Mouse (Mus musculus) large intestine, adult 2 months (tissue): ENCODE results near the gene Wnk1. TPM values are rescaled to one million over a fixed set of nuclear protein-coding genes. Genes with fewer than 3 reads are reported as not detected.

ENCODE experiments used
- DNase-seq: peaks from one replicate; pipeline ENCODE4 v3.0.0-alpha.2; 2012; ENCODE audit warnings: low read depth, low spot score
- WGBS: fragments of 180-500 bp; shearing (Covaris S2); methylation state at CpG from one replicate; pipeline ENCODE4 v1.1.7; 2018; 5-methylcytosine and 5-hydroxymethylcytosine counted together
- polyA plus RNA-seq: library from polyadenylated mRNA; depleted of rRNA; stranded (reverse); fragments of >200 nt; gene quantifications from 2 replicates; pipeline ENCODE4 v1.2.3, GENCODE M21; 2012

Wnk1 gene
- polyA plus RNA-seq, 1 experiment: 32.8 TPM

DNA sequence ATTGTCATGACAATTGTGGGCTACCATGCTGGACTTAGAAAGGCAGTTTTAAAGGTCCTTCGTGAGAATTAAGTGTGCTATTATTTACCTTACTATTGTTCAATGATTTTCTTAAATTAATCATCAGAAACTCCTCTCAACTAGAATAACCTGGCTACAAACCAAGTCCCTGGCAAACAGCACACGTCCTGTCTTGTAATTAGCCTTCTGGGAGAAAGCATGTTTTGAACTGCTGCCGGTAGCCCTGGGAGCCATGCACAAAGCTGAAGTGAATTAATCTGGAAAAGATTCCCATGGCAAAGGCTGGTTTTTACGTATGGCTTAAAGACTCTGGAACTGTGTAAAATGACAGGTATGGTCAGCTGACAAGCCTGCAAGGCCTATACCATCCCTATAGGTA, 6.9 kb upstream of the Wnk1 start:
- DNase-seq: no peak
- 75% methylated on average over 4 of the region's 4 CpGs for WGBS

DNA sequence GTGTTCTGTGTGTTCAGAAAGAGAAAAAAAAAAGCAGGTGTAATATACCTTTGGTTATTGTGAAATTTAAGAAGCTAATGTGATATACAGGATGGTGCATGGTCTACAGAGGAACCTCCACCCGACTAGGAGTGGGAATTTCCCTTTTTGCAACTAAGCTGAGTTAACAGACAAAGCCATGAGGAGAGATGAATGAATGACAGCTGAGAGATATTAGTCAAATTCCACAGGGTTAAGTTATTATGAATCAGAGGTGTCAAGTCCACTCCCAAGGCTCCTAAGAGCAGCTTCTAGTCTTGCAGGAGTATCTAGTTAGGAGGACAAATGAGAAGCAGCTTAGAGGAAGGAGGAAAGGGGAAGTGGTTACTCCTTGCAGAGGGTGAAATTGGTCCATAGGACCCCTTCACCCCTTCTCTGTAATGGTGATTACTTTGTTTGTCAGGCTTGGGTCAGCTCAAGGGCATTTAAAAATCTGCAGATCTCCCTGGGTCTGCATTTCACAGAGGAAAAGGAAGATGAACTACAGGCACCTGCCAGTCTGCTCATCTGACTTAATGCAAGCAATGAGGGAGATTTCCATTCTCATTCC, 4.3 kb upstream of the Wnk1 start:
- WGBS: 69% methylated on average over 1 of the region's 1 CpGs
- DNase-seq: no peak

DNA sequence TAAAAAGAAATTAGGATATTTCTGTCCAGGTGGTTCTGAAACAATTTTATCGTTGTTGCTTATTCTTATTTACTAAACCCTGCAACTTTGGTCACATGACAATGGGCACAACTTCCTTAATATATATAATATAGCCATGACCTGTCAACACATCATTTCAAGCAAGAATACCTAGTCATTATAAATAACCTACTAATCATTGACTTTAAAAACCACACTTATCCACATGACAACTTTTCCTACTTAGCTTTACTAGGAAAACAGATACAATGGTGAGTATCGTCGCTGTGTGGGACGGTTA, 2.0 kb upstream of the Wnk1 start:
- no peak for DNase-seq
- 94% methylated on average over 4 of the region's 4 CpGs for WGBS

DNA sequence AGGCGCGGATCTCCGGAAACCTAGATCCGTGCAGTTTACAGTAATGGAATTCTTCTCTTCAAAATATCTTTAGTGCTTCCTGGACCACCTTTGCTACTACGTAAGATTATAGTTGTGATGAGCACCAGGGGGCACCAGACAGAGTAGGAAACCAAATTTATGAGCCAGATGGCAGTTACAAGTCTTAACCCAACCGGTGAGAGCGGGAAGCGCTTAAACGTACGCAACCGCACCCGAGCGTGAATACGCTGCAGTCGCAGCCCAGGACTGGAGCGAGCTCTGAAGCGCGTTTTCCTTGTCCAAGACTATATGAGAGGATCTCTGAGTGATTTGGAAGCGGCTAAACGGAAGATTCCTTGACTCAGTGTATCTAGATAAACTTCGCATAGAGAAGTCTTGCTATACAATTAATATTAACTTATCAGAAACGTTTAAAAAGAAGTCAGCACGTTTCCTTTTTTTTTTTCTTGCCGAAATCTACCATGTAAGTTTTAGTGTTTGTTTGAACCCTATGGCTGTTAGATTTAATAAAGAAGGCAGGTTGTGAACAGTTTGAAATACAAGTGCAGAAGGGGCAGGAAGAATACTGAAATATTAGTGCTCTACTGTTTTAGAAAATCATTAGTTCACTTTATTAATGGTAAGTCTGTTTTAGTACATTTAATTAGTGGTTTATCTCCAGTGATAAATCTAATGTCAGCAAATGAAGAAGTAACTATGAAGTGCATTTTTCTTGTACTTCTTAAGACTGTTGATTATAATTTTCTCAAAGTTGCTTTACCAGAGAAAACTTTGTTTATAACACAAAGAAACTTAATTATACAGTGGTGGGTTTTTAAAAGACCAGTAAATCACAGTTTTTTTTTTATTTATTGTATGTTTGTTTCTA, 1.4 kb upstream of the Wnk1 start:
- DNase-seq: peak; percentile 54
- WGBS: under 1% methylated on average over 24 of the region's 24 CpGs

DNA sequence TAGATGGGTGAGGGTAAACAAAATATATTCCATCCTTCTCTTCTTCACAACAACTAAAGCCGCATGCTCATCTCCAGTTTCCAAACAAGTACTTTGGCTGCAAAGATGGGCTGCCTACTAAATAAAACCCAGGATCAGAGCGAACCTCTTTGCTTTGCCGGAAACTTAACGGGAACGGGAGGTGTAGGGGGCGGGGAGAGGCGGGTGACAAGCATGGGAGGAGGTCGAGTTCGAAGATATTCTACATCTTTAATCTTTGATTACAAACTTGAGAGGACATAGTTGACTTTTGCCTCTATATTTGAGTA, 738 bp upstream of the Wnk1 start:
- DNase-seq: no peak
- under 1% methylated on average over 9 of the region's 9 CpGs for WGBS

DNA sequence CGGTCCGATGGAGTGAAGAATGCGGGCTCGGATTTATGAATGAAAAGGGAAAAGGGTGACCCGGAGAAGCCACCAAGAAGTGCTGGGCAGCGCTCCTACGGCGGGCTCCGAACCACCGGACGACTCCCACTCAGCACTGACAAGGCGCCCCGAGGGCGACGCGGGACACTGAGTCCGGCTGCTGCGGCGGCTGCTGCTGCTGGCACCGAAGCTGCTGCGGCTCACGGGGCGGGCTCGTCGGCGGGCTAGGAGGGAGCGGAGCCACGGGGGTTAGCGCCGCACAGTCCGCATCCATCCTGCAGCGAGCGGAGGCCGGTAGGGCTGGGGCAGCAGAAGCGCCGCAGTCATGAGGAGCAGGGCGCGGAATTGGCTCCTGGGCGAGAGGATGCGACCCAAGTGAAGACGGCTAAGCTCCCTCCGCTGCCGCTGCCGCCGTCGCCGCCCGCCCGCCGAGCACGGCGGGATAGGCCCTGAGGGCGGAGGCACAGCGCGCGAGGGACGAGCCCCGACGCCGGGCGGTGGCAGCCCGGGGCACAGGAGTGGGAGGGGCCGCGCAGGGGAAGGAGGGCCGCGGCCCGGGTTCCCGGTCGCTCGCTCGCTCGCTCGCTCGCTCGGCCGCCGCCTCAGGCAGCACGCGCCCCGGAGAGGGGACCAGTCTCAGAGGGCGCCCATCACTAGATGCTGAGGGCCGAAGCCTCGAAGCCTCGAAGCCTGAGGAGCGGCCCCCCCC, 671 bp downstream of the Wnk1 start:
- WGBS: 1% methylated on average over 79 of the region's 85 CpGs
- peak; percentile 39 for DNase-seq

DNA sequence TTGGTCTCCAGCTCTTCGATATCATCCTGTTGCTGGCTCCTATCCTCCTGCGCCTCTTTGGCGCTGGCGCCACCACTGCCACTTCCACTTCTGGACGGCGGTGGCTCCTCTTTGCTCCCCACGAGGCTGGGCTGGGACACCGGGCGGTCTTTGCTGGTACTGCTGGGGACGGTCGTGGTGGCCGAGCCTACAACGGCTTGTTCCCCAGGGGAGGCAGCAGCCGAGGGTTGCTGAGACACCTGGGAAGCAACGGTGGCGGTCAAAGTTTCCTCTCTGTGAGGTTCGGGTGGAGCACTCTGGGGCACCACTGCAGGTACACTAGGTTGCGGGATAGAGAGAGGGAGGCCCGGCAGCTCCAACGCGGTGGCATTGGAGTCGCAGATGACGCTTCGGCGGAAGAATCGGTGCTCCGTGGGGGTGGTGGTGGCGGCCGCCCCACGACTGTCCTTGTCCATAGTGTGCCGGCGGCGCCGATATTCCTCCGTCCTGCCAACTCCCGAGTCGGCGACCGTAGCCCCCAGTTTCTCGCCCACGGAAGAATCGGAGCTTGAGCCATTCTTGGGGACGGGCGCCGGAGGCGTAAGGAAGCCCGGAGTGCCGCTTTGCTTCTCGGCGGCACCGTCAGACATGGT, 1.4 kb downstream of the Wnk1 start:
- DNase-seq: no peak

DNA sequence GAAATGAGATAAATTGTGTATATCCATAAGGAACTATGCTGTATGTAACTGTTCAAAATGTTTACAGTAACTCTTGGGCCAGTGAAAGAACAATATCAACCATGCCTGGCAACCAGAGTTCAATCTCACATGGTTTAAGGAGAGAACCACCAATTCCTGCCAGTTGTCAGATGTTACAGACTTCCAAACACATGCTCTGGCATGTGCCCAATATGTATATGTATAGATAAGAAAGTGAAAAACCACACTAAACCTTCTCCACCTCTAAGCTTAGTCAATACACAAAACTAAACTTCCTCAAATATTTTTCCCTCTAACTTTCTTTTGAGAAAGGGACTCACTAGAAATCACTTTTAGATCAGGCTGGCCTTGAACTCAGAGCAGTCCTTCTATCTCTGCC, 13.9 kb downstream of the Wnk1 start:
- no peak for DNase-seq

More for the DNA sequence above, 1.4 kb downstream of the Wnk1 start:
- WGBS: under 1% methylated on average over 51 of the region's 51 CpGs

DNA sequence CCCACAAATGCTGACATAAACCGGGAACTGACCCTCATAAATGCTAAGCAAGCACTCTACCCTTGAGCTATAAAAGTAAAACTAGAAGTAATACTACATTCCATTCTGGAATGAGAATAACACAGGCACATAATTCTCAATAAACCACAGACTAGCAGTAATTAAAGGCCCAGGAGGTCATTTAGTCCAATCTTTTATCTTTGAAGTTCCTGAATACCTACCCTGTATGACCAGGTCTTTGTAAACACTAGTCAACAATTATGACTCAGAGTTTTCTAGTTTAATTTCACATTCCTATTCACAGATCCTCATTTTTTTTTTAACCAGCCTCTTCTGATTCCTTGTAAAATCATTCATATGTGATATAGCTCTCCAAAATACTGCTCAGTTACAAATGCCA, 14.7 kb downstream of the Wnk1 start:
- 23% methylated on average over 1 of the region's 1 CpGs for WGBS

DNA sequence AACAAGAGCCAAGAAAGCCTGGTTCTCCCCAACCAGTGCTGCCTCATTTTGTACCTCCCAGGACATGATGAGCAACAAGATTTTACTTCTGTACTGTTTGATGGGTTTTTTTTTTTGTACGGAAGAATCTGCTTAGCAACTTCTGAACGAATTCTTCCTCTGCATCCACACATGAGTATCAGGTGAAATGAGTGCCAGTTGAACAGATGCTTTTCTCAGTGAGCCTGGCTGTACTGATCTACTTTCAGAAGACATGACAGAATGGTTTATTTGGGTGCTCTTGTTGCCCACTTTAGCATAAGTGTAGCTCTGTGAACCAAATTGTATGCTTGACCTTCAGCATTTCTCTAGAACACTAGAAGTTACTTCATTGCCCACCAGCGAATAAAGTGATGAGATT, 16.4 kb downstream of the Wnk1 start:
- 84% methylated on average over 3 of the region's 3 CpGs for WGBS
- no peak for DNase-seq

More for the DNA sequence above, 14.7 kb downstream of the Wnk1 start:
- no peak for DNase-seq

DNA sequence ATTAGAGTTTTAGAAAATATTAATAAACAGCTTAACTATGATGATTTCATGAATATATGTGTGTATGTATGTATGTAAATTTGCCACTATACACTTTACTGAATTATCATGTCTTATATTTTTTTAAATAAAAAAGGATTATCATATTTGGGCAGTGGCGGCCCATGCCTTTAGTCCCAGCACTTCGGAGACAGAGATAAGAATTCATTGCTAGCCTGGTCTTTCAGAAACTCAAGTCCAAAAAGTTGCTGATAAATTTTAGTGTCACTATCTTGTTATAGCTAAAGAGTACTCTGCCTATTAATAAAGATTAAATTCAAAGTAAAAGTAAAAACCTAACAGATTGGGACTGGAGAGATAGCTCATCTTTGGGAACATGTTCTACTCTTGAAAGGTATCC, 18.8 kb downstream of the Wnk1 start:
- no peak for DNase-seq
- WGBS: 81% methylated on average over 2 of the region's 2 CpGs

DNA sequence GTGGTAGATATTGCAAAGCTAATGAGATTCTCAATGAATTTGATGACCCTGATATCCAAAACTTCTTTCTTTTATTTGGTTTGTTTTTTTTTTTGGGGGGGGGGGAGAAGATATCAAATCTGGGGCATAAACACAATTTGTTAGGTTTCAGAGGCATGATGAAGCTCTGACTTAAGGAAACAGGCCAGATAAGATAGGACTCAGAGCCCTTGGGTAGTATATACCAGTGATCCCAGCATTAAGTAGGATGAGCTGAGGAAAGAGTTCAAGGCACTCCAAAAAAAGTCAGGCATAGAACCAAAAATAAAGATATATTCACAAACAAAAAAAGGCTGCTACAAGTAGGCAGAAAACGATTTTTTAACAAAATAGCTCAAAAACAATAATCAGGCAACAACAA, 25.3 kb downstream of the Wnk1 start:
- no peak for DNase-seq
- 63% methylated on average over 1 of the region's 1 CpGs for WGBS

DNA sequence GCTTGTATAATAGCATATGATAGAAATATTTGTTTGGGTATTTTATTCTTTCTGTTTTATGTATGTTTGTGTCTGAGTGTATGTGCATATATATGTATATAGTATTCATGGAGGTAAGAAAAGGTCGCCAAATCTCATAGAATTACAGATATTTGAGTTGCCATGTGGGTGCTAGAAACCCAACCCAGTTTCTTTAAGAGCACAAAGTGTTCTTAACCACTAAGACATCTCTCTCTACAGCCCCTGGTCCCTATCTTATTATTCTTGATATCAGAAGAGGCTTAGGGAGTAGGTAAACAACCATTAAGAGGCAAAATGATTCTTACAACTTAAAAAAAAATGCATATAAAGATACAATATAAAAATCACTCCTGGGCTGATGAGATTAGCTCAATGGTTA, 27.0 kb downstream of the Wnk1 start:
- no peak for DNase-seq
- WGBS: 80% methylated on average over 1 of the region's 1 CpGs

DNA sequence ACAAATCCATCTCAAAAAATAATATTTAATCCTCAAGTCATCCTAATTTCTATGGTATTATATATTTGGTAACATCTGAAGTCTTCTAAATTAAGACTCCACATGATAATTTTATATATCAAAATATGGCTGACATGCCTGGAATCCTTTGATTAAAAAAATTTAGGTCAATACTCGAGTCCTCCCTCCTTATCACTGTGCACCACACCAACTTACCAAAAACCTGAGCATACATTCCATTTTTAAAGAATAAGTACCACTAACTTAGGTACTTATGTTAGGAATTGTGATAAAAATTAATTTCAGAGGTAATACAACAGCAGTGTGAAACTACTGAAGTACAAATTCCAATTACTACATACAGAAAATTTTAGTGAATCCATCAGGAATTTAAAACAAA, 27.5 kb downstream of the Wnk1 start:
- no peak for DNase-seq
- 67% methylated on average over 1 of the region's 1 CpGs for WGBS

DNA sequence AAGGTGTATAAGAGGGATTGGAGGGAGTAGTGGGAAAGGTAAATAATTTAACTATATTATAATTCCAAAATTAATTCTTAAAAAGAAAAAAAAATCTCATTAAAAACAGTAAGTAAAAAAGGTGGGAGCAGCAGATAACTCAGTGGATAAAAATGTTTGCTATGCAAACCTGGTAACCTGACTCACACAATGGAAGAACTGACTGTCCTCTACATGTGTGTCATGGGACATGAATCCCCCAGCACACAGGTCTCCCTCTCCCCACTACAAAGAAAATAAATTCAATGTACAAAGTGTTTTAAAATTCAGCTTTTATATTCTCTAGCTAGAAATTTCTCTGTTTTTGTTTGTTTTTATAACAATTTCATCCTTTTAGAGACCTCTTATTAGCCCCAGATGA, 27.9 kb downstream of the Wnk1 start:
- no peak for DNase-seq

DNA sequence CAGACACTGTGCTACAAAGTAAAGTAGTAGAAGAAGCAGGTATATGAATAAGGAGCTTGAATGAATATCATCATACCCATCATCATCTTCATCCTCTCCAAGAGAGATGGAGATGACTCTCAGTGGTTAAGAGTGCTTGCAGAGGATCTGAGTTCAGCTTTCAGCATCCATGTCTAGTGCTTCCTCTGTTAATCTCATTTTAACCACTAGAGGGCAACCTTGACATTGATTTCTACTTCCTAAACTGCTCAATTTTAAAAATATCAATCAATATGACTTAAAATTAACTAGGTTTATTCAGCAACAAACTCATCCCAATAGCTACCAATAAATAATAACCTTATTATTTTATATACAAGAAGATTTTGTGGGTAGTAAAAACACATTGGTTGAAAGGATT, 36.8 kb downstream of the Wnk1 start:
- peak; percentile 27 for DNase-seq

DNA sequence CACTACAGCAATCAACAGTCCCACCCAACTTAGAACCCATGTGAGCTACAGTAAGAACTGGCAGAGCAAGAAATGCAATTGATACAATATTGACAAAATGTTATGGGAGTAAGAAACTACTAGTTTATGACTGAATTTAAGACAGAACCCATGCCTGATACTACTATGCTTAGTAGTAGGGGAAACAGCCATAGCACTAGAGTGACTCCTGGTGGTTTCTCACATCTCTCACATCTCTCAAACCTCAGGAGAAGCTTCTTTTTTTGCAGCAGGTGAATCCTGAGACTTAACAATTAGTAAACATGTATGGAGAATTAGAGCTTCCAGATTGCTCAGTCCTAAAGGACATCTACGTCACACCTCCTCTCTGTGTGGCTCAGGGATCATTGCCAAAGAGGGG, 42.0 kb downstream of the Wnk1 start:
- DNase-seq: no peak
- WGBS: 47% methylated on average over 1 of the region's 1 CpGs

DNA sequence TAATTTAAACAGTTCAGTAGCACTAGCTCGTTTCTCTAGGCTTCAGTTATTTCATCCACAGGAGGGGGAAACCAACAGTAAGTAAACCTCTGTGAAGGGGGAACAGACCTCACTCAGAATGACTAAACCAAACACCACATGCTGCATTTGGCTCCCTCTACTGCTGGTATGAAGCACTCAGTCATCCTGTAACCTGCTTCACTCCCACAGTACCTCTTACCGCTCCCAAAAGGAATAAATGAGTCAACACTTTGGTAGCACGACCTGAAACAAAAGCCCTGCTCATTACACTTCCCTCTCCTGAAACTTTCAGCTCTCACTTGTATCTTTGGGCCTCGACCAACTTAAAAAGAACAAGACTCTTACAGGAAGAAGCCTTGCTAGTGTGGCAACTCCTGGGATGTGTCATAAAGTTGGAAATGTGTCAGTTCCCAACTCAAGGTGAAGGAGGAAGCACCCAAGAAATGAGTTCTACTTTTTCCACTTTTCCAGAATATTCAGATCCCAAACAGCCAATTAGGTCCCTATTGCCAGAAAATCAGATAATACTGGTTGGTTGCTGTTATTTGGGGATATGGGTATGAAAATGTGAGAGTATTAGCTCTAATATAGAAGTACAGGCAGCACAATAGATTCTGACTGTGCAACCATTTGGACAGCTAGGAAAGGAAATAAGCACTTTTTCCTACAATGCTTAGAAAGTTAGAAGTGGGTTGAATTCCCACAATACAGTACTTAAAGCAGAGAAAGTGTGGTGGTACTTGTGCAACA, 114.1 kb downstream of the Wnk1 start:
- WGBS: 37% methylated on average over 4 of the region's 4 CpGs
- DNase-seq: no peak

DNA sequence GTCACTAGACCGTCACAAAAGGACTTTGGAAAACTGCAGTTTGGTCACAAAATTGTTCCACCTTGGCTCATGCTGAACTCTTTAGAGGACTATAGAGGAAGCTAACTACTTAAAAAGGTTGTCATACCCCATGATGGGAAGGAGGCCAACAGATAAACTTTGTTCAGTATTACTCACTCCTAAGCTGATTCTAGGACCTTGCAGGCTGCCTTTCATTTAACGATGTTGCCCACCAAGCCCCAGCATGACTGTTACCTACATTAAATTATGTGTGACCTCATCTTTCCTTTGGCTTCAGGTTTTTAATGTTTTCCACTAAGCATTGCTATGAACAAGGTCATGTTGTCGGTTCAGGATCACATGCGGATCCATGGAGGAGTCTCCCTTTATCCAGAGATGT, 115.9 kb downstream of the Wnk1 start:
- WGBS: 84% methylated on average over 4 of the region's 4 CpGs
- DNase-seq: no peak

DNA sequence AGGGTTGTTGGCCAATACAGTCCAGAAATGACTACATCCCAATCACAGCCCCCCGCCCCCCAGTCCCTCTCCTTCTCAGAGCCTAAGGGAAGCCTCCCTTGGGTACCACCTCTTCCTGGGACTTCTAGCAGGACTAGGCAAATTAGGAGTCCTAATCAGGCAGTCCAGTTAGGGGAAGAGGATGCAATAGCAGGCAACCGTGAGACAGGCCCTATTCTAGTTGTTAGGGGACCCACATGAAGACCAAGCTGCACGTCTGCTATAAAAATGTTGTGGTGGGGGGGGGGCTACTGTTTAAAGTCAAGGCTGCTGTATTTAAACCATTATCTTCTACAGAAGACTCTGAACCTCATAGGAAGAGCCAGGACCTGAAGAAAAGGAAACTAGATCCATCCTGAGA, 116.3 kb downstream of the Wnk1 start:
- 89% methylated on average over 3 of the region's 3 CpGs for WGBS

More for the DNA sequence above, 116.3 kb downstream of the Wnk1 start:
- DNase-seq: no peak
